Mouse (Mus musculus): Measurements from ENCODE around the gene Utrn.

DNA sequence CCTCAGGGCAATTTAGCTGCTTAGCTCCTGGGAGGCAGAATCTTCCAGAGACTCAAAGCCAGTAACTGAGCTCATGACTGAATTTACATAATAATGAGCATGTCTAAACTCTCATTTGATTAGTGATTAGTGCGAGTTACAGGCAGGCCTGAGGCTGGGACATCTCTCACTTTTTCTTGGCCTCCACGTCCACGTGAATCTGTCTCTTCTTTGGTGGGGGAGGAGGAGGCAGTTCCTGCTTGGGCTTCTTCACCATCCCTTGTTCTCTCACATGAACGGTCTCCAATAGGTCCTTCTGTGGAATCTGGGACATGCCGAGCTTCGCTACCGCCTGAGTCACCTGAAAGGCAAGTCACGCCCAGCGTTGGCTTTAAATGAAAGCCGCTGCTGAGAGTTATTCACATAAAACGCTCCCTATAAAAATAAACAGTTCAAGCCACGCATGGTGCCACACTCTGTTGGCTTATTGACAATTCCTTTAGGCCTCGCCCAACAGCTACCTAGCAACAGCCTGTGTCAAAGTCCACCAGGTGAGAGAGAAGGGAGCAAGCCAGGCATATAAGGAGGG lies 143.0 kb downstream of the Utrn start:
- no peak for TF ChIP-seq CTCF (IDR thresholded peaks at IDR 0.05; ENCODE audit: control insufficient read depth, insufficient read depth, low read length)
- TF ChIP-seq POLR2A (IDR thresholded peaks at IDR 0.05; ENCODE audit: borderline replicate concordance, control insufficient read depth, low read depth, low read length) = no peak
